Mouse (Mus musculus) activated CD4-positive, CD25-positive, alpha-beta regulatory T cell, adult 4 months (primary cell): ENCODE measurements around the gene Olfr960. TPM values are rescaled to one million over a fixed set of nuclear protein-coding genes. Genes with fewer than 3 reads are reported as not detected.

Experiments used
- polyA plus RNA-seq, 2 experiments: library from polyadenylated mRNA; unstranded; fragments of 100-300 nt; shearing (Covaris generic); gene quantifications; one replicate each; pipeline ENCODE4 v1.2.1; 2017

Gene Olfr960
- polyA plus RNA-seq, 2 experiments from 2014 or later: not detected

Other genes with a start within 250 kb of the Olfr960 start
- gene Olfr951, start 234.0 kb upstream of the Olfr960 start, polyA plus RNA-seq: not detected
- gene Olfr952, start 194.2 kb upstream of the Olfr960 start, polyA plus RNA-seq: not detected
- under 1 TPM in 1 of 2 experiments, not detected in 1; 0.16 TPM for gene Olfr954, start 164.7 kb upstream of the Olfr960 start, polyA plus RNA-seq
- not detected for gene Olfr955, start 149.4 kb upstream of the Olfr960 start, polyA plus RNA-seq
- gene Olfr44, start 127.4 kb upstream of the Olfr960 start, polyA plus RNA-seq: not detected
- gene Olfr957, start 105.6 kb upstream of the Olfr960 start, polyA plus RNA-seq: not detected
- not detected for gene Olfr958, start 67.3 kb upstream of the Olfr960 start, polyA plus RNA-seq
- not detected for gene Olfr959, start 45.8 kb upstream of the Olfr960 start, polyA plus RNA-seq
- not detected for gene AW551984, start 17.0 kb upstream of the Olfr960 start, polyA plus RNA-seq
- not detected for gene Olfr148, start 10.7 kb upstream of the Olfr960 start, polyA plus RNA-seq
- gene Olfr961, start 23.7 kb downstream of the Olfr960 start, polyA plus RNA-seq: under 1 TPM in 1 of 2 experiments, not detected in 1; 0.18 TPM
- gene Olfr963, start 45.8 kb downstream of the Olfr960 start, polyA plus RNA-seq: not detected
- under 1 TPM in 1 of 2 experiments, not detected in 1; 0.44 TPM for gene Olfr149, start 85.7 kb downstream of the Olfr960 start, polyA plus RNA-seq
- gene Olfr965, start 90.0 kb downstream of the Olfr960 start, polyA plus RNA-seq: not detected
- not detected for gene Olfr150, start 109.6 kb downstream of the Olfr960 start, polyA plus RNA-seq
- not detected for gene Olfr967, start 124.9 kb downstream of the Olfr960 start, polyA plus RNA-seq
- not detected for gene Olfr968, start 161.9 kb downstream of the Olfr960 start, polyA plus RNA-seq
- not detected for gene Olfr969, start 169.6 kb downstream of the Olfr960 start, polyA plus RNA-seq
- not detected for gene Olfr970, start 187.5 kb downstream of the Olfr960 start, polyA plus RNA-seq
- gene Olfr971, start 215.5 kb downstream of the Olfr960 start, polyA plus RNA-seq: not detected
- gene Olfr972, start 245.0 kb downstream of the Olfr960 start, polyA plus RNA-seq: not detected